Mouse (Mus musculus) G1E (cell line): ENCODE data around the gene Twnk. TPM values are rescaled to one million over a fixed set of nuclear protein-coding genes. Genes with fewer than 3 reads are reported as not detected.

Source experiments
- ATAC-seq: 2 replicates; pipeline ENCODE4 v1.8.0; 2016; ENCODE audit warnings: mild to moderate bottlenecking; ENCODE audit not compliant: insufficient number of reproducible peaks, poor library complexity, low FRiP score, severe bottlenecking; ENCODE audit errors: extremely low read depth
- DNase-seq: peaks from one replicate; pipeline ENCODE4 v3.0.0; 2012; ENCODE audit warnings: low spot score
- H3K27me3 ChIP-seq: 2 replicates; pipeline ENCODE4 v1.6.1; 2012; ENCODE audit warnings: mild to moderate bottlenecking, low read length, inconsistent platforms; ENCODE audit not compliant: insufficient read depth
- H3K36me3 ChIP-seq: replicated peaks from 2 replicates; pipeline ENCODE3; 2012; ENCODE audit warnings: mild to moderate bottlenecking, inconsistent platforms
- H3K4me1 ChIP-seq: 2 replicates; pipeline ENCODE4 v1.6.1; 2012; ENCODE audit warnings: low read depth, low read length, inconsistent platforms, mixed read lengths; ENCODE audit not compliant: insufficient read depth
- H3K4me3 ChIP-seq: 2 replicates; pipeline ENCODE4 v1.5.1; 2012; ENCODE audit warnings: low read depth, mild to moderate bottlenecking, inconsistent platforms, low read length, moderate library complexity, mixed read lengths
- H3K9me3 ChIP-seq: replicated peaks from 2 replicates; pipeline ENCODE4 v1.6.1; 2012; ENCODE audit warnings: inconsistent platforms
- CTCF ChIP-seq: IDR thresholded peaks from 2 replicates; pipeline ENCODE4 v1.5.1; 2012; ENCODE audit warnings: low read depth, low read length, inconsistent platforms, mixed read lengths
- GATA1 ChIP-seq: IDR thresholded peaks from 2 replicates; pipeline ENCODE4 v1.6.1; 2012; ENCODE audit warnings: borderline replicate concordance, low read length, inconsistent platforms, mixed read lengths
- GATA2 ChIP-seq: IDR thresholded peaks from 2 replicates; pipeline ENCODE4 v1.6.1; 2012; ENCODE audit warnings: low read depth, low read length, inconsistent platforms, borderline replicate concordance
- POLR2AphosphoS5 ChIP-seq: IDR thresholded peaks from 2 replicates; pipeline ENCODE4 v1.6.1; 2012; ENCODE audit warnings: low read depth, low read length, inconsistent platforms; ENCODE audit not compliant: insufficient replicate concordance
- TAL1 ChIP-seq: conservative IDR thresholded peaks from 2 replicates; pipeline ENCODE4 v1.6.1; 2012; ENCODE audit warnings: low read depth, low read length, inconsistent platforms, mixed read lengths
- polyA plus RNA-seq: library from polyadenylated mRNA; stranded (reverse); fragments of >175 nt; gene quantifications from 2 replicates; pipeline ENCODE4 v1.2.3, GENCODE M21; 2012
- total RNA-seq, 2 experiments: library from RNA; stranded (forward) in 1 of 2; stranded (reverse) in 1 of 2; fragments of 200-1000 nt in 1 of 2; fragments of >200 nt in 1 of 2; fragmentation: Nextera tagmentation in 1 of 2; gene quantifications; 2 replicates each; pipeline ENCODE4 v1.2.3; 2014 to 2017

Gene Twnk
- total and polyA plus RNA-seq, 3 experiments: 14.7 to 22.4 (median 22.0) TPM

DNA sequence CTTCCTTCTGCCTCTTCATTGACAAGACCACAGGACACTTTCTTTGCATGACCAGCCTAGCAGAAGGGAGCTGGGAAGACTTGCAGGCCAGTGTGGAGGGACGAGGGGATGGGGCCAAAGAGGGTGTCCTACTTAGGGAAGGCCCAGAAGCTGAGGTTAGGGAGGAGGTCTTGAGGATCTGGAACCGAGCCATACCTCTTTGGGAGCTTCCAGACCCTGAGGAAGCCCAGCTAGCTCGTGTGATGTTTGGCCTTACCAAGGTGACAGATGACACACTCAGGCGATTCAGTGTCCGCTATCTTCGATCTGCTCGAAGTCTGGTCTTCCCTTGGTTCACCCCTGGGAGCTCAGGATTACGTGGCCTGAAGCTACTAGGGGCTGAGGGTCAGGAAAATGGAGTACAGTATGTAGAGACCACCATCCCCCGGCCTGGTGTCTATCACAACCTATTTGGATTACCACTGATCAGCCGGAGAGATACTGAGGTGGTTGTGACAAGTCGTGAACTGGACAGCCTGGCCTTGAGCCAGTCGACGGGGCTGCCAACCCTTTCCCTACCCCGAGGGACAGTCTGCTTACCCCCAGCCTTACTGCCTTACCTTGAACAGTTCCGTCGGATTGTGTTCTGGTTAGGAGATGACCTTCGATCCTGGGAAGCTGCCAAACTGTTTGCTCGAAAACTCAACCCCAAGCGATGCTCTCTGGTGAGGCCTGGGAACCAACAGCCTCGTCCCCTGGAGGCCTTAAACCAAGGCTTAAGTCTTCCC, 2.1 kb downstream of the Twnk start:
- TF ChIP-seq GATA1 (no peak), TAL1 (no peak), GATA2 (no peak), CTCF (no peak), POLR2AphosphoS5 (no peak)
- Histone ChIP-seq H3K36me3 (peaks cover 83% of the 10 kb centered on the region), H3K9me3 (no peaks in the 10 kb centered on the region), H3K4me1 (peaks cover 60% of the 10 kb centered on the region), H3K4me3 (peak overlapping the region; percentile 96), H3K27me3 (no peaks in the 10 kb centered on the region)
- ATAC-seq (no peak), DNase-seq (no peak)

DNA sequence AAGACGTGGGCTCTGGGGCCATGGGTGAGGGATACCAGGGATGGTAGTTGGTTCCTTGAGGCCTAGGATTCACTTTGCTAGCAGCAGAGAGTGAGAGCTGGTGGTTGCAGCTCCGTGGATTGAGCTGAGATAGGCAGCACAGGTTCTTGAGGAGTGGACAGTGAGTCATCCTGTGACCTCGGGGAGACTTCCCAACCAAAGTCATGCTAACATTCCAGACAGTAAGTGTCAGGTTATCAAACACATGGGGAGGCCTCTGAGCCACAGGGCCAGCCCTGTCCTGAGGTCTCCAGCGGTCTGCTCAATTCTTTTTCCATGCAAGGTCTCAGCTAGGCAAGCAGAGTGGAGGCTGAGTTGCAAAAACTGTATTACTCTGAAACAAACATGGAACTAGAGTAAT, 5.2 kb downstream of the Twnk start:
- TF ChIP-seq GATA2 (no peak), CTCF (no peak), GATA1 (no peak), POLR2AphosphoS5 (no peak), TAL1 (no peak)
- DNase-seq (no peak), ATAC-seq (no peak)
- peaks cover 63% of the 10 kb centered on the region for H3K36me3 ChIP-seq
- no peaks in the 10 kb centered on the region for H3K27me3 ChIP-seq
- no peaks in the 10 kb centered on the region for H3K9me3 ChIP-seq
- peaks cover 62% of the 10 kb centered on the region for H3K4me1 ChIP-seq
- no peak overlapping the region for H3K4me3 ChIP-seq

DNA sequence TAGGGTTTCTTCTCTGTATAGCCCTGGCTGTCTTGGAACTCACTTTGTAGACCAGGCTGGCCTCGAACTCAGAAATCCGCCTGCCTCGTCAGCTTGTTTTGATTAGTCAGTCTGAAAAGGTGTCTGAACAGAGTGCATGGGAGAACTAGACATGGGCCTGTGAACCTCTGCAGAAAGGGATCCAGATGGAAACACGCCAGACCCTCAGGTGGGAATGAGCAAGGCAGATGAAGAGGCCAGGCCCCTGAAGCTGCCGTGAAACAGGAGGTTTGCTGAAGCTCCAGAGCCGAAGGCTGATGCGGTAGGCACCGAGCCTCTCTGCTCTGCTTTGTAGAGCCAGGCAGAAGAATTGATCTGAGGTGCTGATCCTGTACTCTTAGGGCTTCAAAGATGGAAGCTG, 6.8 kb downstream of the Twnk start:
- H3K4me1 ChIP-seq: peaks cover 68% of the 10 kb centered on the region
- DNase-seq: no peak
- no peak for TF ChIP-seq GATA1
- no peak for TF ChIP-seq GATA2
- TF ChIP-seq POLR2AphosphoS5: no peak
- TF ChIP-seq TAL1: no peak
- TF ChIP-seq CTCF: no peak
- ATAC-seq: no peak
- H3K9me3 ChIP-seq: no peaks in the 10 kb centered on the region
- no peaks in the 10 kb centered on the region for H3K27me3 ChIP-seq
- peaks cover 59% of the 10 kb centered on the region for H3K36me3 ChIP-seq
- H3K4me3 ChIP-seq: no peak overlapping the region

DNA sequence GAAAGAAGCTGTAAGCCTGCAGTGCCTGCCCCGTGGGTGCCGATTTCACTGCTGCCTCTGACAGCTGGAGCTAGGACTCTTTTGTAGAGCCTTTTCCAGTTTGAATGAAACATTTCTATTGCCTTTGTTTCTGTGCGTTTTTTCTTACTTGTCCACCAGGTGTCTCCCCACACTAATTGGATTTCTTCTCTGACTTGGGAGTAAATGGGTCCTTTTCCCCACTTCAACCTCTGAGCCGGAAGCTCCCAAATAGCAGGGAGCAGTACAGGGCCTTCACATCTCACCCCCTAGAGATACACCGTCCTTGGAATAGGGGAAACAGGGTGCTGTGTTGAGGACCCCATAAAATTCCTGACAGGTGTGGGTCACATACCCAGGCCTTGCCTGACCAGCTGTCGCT, 7.2 kb downstream of the Twnk start:
- ATAC-seq: no peak
- TF ChIP-seq TAL1: no peak
- no peak for DNase-seq

DNA sequence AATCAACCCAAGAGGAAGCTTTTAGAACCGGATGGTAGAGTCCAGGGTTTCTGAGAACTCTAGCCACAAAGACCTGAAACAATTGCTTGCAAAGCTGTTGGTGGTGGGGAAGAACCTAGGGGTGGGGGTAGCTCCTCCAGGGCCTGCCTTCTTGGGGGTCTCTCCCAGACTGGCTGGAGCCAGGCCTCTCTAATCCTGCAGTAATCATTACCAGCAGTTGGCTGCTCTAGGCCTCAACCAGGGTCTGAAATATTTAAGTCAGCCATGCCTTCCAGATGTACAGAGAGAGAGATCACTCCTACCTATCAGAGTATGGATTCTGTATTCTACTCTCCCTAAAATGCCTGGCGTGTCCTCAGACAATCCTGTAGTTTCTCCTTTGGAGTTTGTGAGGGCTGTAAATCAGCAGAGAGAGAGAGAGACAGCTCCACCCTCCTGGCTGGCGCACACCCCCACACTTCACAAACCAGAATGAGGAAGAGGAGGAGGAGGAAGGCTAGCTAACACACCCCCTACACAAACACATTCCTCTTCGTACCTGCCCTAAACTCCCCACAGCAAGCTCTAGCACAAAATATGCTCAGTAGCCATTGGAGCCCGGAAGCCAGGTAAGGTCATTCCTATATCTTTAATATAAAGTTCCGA, 8.2 kb downstream of the Twnk start:
- Histone ChIP-seq H3K9me3 (no peaks in the 10 kb centered on the region), H3K27me3 (no peaks in the 10 kb centered on the region), H3K36me3 (peaks cover 44% of the 10 kb centered on the region), H3K4me1 (peaks cover 61% of the 10 kb centered on the region), H3K4me3 (peak overlapping the region; percentile 76; the same call in 1 of the 2 replicates)
- no peak for TF ChIP-seq GATA1
- no peak for TF ChIP-seq POLR2AphosphoS5
- TF ChIP-seq CTCF: no peak
- no peak for TF ChIP-seq GATA2
- TF ChIP-seq TAL1: no peak
- no peak for DNase-seq
- ATAC-seq: no peak

More for the DNA sequence above, 7.2 kb downstream of the Twnk start:
- H3K36me3 ChIP-seq: peaks cover 55% of the 10 kb centered on the region
- H3K9me3 ChIP-seq: no peaks in the 10 kb centered on the region
- no peaks in the 10 kb centered on the region for H3K27me3 ChIP-seq
- no peak overlapping the region for H3K4me3 ChIP-seq
- H3K4me1 ChIP-seq: peaks cover 67% of the 10 kb centered on the region

DNA sequence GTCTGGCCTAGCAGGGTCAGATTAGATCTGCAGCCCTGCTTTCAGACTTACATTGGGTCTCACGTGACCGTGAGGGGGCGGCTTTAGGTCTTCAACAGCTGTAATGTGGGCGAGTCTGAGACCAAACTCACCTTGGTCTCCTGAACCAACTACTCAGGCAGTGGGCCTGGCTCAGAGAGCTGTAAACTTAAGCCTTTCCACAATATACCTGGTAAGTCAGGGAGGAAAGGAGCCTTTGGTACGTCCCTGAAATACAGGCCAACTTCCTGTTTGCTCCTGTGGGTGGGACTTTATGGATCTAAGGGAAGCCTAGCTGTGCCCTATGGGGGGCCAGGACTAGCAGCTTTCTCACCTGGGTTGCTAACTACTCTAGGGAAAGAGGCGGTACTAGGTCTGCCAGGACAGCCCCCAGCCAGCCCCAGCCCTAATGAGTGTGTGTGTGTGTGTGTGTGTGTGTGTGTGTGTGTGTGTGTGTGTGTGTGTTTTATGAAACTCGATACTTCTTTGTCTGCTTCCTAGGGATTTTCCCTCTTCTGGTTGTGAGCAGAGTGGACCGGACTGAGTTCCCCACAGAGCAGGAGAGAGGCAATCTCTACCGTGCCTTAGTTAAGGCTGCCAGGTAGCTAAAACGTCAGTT, 9.0 kb downstream of the Twnk start, which contains the start of gene Lzts2:
TSS of gene Lzts2 (plus strand) at position 80 of the 637 bp plus-strand sequence.
- peak; percentile 43 for DNase-seq
- Histone ChIP-seq H3K4me3 (peak within 1 kb of the TSS; percentile 76), H3K4me1 (peaks cover 63% of the 10 kb centered on the region), H3K9me3 (no peaks in the 10 kb centered on the region), H3K27me3 (no peaks in the 10 kb centered on the region), H3K36me3 (peaks cover 38% of the 10 kb centered on the region)
- TF ChIP-seq GATA1: no peak
- no peak for TF ChIP-seq GATA2
- ATAC-seq: no peak
